Mouse (Mus musculus): ENCODE measurements around the gene Arnt2.

The Arnt2 gene

DNA sequence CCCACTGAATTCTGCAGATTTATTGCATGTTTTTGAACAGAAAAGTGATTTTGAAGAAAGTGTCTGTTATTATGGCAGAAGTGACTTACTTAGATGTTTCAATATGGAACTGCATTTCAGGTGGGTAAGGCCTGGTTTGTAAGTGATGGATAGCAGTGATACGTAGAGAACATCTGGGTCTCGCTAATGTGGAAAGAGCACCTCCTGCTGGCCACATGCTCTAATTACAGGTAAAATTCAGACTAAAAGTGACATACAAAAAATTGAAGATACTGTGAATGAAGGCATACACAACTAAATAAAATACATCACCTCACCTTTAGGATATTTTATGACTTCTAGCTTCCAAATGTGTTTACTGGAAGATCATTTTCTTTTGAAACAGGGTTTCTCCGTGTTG is 66.8 kb downstream of the Arnt2 start:
- DNase-seq (ENCODE audit: low spot score in 2 of 2): no peak

DNA sequence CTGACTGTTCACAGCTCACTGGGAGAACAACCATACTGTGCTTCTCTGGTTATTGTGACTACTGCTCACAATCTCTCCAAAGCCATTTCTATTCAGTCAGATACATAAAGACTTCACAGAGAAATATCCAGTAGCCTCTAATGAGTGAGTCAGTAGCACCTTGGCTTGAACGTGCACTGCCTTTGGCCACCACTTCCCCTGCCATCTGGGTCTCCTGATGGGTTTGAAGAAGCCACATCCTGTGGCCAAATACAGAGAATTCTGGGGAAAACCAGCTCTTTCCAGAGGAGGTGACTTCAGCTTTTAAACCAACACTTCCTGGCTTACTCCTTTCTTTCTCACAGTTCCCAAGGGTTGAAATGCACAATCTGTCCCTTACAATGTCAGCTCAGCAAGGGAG is 69.0 kb downstream of the Arnt2 start:
- no peak for DNase-seq (ENCODE audit: low spot score in 2 of 2)

DNA sequence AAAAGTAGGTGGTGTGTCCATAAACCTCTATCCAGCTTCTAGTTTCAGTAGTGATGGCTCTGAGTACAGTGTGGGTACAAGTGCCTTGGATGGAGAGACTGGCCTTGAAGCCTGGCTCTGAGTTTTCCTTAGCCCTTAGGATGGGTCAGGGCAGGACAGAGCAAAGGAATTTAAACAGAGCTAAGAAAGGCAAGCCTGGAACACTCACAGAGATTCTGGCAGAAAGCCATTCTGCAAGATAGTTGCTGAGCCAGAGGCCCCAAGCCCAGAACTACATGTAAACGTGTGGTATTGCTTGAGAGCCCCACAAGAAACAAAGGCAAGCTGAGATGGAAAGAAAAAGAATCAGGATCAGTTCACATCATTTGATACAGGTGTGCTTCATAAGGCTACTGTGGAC is 70.8 kb downstream of the Arnt2 start:
- DNase-seq (ENCODE audit: low spot score in 2 of 2): no peak

DNA sequence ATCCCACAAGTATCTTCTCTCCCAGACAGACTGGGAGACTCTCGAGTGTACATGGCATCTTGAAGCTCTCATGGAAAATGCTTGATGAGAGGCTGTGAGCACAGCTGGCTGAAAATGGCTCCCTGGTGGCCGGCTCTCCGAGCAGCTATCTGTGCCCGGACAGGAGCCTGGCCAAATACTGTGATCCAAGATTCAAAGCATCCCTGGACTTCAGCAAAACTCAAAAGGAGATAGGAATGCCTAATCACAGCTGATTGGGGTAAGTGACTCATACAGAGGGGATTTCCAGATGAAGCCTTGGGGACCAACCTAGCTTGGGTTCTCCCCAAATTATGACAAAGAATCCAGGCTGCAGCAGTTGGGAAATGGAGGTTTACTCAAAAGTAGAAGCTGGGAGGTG is 72.2 kb downstream of the Arnt2 start:
- DNase-seq (ENCODE audit: low spot score in 2 of 2): no peak

DNA sequence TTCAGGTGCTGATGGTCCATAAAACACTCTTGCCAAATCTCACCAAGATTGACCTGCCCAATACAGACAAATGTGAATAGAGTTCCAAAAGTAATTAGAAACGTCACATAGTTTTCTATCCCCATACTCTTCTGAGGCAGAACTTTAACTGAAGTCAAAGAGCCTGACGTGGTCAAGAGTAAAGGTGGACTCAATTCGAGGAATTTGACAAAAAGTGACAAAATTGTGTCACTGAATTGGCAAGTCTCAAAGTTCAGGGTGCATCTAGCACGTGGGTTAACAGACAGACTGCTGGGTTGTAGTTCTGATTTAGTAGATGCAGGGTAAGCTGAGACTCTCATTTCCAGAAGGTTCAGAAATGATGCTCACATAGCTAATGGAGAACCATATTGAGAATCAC is 73.1 kb downstream of the Arnt2 start:
- DNase-seq (ENCODE audit: low spot score in 2 of 2): no peak

DNA sequence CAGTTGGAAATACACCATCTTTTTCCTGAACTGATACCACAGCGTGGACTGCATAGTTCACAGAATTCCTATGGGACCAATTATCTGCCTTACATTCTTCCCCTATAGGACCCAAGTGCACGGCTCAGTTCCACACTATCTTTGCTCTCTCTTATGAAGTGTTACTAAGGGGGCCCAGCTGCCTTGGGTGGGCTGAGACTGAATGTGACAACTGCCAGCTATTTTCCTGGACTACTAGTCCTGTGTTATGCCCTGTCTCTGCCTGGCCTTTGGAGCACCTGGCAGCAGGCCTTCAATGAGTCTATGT is 73.4 kb downstream of the Arnt2 start:
- DNase-seq (ENCODE audit: low spot score in 2 of 2): no peak

DNA sequence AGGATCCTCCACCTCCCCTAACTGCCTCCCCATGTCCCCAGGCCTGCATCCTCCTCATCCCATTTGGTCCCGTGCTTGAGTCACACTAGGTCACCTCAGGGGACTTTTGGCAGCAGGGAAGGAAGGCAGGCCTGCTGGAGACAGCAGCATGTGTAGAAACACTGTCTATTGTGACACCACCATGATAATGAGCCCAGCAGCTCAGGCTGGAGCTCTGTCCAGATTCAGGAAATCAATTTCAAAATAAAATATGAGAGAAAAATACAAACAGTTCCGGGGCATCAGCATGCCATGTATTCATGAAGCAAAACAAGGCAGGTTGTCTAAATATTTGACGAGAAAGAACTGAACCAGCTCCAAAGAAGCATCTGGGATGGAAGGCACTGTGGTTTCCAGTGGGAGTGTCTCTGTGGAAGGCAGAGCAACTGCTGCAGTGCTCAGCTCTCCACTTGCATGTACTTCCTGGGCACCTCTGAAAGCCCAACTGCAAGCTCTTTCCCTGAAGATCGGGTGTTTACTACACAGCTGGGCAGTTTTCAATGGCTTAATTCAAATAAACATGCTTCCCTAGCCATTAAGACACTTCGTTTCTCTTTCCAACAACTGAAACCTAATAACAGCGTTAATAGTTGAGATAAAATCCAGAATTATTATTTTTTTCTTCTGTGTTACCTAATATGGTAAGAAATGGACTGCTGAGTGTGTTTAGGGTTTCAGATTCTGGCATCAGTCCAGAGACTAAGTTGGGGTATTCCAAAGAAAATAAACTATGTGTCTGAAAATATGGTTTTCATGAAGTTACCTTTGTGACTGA is 74.0 kb downstream of the Arnt2 start:
- DNase-seq (ENCODE audit: low spot score in 2 of 2): no peak

DNA sequence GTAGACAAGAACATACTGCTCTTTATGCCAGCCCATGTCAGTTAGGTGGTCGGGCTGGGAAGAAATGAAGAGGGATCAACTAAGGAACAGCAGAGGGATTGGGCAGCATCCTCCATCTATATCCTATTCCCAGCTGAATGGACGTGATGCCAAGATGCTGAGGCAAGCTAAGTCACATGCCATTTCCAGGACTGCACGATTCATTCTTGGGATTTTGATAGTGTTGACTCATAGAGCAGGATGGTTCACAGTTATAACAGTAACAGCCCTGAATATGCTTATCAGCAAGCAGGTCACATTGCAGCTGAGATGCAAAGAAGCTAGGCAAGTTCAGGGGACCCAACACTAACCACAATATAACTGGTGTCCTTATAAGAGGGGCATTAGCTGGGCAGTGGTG is 76.0 kb downstream of the Arnt2 start:
- DNase-seq (ENCODE audit: low spot score in 2 of 2): no peak

DNA sequence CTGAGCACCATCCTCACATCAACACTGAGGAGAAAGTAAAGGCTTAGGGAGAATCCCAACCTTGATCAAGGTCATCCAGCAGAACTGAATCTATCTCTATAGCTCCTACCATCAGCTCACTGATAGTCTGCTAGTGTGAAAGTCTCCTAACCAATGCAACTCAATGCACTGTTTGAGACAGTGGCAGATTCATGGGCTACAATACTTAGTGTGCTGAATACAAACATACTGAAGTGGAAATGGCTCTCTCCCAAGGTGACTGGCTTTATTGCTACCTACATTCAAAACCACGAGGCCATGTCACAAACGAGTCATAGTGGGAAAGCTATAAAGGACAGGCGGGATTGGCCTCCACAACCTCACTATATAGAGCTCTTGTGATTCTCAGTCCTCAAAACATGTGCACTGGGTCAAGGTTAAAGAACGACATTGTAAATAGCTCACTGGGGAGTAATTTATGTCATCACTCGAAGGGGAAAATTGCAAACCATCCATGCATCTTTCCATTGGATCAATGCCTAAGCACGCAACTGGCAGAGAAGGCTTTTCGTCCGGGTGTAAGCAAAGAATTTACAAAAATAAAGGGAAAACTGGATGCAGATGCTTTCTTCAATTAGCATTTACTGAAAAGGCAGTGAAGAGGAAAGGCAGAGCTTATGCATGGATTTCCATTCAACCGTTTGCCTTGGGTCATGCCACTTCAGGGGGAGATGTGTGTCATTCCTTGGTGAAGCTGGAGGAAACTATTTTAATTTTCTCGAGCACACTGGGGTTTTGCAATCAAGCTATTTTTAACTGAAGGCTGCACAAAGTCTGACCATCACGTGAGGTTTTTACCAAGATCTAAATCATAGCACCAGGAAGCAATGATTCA is 77.4 kb downstream of the Arnt2 start:
- DNase-seq (ENCODE audit: low spot score in 2 of 2): no peak

DNA sequence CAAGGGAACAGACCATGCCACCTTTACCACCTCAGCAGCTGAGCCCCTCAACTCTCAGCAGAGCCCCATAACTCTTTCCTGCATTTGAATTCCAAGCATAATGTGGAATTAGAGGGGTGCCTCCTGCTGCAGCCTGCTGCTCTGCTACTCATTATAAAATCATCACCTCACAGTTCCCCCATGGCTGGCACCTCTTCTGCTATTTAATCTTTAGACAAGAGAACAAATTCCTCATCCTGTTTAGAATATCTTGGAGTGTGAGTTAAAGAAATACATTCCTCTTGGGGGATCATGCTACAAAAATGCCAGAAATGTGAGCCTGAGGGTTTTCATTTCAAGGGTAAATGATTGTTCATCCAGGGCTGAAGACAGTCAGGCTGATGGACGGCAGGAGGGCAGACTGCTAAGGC is 80.8 kb downstream of the Arnt2 start:
- no peak for DNase-seq (ENCODE audit: low spot score in 2 of 2)

DNA sequence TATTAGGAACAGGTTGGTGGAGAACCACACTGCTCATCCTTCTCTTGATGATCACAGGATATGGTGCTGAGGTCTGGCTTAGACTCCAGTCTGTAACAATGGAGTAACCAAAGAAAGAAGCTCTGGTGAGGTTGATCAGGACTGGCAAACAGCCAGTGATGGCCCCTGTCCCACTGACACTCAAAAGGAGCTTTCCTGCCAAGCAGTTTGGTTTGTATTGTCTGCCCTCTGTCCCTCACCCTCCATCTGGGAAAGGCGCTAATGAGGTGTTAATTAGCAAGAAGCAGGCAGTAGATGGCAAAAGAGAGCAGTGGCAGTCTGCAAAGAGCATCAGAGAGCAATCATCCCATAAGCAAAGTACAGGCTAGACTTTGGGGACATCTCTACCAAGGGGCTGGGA is 81.2 kb downstream of the Arnt2 start:
- no peak for DNase-seq (ENCODE audit: low spot score in 2 of 2)

DNA sequence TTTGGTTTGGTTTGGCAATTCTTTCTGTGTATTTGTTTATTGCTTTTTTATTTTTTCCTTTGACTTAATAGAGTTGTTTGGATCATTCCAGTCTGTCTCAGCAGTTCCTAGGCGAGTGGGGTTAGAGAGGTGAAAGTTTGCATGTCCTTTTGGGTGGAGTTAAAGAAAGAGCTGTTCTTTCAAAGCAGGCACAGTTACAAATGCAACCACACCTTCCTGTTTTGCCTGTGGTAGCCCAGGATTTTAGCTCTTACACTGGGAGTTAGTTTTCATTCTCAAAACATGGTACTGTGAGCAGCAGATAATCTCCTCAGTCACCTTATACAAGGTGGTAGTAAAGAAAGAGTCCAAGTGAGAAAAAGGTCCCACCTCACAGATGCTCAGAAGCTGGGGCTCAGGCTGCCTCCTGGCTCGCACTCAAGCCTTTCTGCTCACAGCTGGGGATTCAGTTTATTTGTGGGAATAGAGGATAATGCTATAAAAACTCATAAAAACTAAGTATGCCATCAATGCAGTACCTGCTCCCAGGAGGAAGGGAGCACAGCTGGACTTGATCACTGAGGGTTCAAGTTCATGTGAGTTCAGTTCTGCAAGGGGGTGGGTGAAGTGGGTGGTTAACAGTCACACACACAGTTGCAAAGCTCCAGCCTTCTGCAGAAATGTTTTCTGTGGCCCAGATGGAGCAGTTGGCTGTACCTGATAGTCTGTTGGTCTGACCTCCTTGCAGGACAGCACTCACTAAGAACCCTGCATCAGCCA is 84.2 kb downstream of the Arnt2 start:
- no peak for DNase-seq (ENCODE audit: low spot score in 2 of 2)

DNA sequence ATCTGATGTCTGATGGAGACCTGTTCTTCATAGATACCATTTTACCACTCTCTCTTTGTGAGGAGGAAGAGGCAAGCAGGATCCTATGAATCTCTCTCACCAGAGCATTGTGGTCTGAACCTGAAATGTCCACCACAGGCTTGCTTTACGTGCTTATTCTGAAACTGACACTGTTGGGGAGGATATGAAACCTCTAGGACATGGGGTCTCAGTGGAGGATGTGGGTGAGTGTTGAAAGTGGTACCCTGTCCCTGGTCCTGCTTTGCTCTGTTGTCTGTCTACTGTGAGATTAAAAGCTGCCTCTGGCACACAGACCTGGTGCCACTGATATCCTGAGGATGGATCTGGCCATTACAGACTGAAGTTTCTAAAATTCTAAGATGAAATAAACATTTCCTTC is 88.4 kb downstream of the Arnt2 start:
- DNase-seq (ENCODE audit: low spot score in 2 of 2): no peak

DNA sequence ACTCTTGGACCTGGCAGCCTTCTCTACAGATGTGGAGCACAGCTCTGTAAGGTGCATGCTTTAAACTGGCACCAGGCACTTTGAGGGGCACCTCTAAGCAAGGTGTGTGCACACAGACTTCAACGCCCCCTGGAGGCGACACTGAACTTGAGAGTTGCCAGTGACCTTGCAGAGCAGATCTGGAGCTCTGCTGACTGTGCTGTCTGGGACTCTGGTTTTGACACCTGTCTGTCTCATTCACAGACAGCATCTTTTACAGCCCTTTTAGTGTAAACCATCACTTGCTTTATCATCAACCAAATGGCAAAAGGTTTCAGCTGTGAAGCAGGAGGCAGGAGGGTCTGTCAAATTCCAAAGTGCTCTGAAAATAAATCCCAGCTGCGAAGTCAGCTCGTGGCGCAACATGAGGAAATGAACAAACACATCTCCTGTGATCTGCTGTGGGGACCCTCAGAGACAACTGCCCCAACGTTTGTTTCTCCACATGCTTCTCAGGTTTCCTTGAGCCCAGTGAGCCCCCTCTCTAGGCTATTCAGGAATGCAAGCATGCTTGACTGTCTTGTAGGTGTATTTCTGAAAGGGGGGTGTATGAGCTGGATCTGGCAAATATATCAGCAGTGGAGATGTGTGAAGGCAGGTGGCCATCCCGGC is 94.5 kb downstream of the Arnt2 start:
- no peak for DNase-seq (ENCODE audit: low spot score in 2 of 2)

DNA sequence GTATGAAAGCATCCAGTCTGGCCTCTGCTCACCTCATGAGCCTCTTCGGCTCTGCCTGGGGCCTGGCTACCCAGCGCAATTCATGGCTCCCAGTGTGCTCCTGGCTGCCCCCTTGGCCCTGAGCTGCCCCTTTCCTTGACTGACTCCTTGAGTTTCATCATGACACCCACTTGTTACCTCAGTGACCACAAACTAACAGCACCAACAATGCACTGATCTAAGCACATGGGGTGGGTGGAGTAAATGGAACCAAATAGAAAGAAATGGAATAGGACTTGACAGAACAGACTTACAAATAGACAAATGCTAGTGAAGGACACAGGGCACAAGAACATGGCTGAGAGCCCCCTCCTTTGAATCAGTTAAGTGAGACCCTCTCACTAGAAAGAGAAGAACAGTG is 95.2 kb downstream of the Arnt2 start:
- no peak for DNase-seq (ENCODE audit: low spot score in 2 of 2)

DNA sequence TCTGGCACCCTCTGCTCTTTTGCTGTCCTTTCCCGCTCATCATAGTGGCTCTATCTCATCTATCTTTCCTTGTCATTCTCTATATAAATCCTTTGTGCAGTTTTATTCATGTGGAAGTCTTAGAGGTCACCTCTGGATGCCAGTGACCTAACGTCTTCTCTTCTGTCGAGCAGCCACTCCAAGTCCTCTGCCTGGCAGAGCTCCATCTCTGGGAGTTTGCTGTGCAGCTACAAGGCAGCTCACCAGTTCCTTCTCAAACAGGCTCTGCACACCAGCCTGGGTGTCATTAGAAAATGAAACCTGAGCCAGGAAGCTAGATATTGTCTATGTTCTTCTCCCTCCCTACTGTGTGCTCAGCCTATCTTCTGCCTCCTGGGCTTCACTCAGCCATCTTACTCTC is 98.4 kb downstream of the Arnt2 start:
- DNase-seq (ENCODE audit: low spot score in 2 of 2): no peak

DNA sequence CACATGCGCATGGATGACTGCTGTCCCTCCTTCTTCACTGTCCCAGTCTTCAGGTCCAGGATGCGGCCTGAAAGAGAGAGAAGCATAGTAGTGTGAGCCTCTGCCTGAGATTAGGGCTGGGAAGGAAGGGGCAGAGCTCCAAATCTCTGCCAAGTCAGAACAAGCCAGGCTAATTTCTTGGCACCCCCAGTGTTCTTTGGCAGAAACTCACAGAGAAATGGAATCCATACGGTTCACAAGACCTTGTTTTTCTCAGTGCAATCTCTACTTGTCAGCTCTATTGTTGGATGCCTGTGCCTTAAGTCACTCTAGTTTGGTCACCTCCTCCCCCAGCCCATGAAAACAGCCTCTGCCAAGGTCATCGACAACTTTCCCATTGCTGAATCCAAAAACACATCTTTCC is 99.1 kb downstream of the Arnt2 start:
- no peak for DNase-seq (ENCODE audit: low spot score in 2 of 2)

DNA sequence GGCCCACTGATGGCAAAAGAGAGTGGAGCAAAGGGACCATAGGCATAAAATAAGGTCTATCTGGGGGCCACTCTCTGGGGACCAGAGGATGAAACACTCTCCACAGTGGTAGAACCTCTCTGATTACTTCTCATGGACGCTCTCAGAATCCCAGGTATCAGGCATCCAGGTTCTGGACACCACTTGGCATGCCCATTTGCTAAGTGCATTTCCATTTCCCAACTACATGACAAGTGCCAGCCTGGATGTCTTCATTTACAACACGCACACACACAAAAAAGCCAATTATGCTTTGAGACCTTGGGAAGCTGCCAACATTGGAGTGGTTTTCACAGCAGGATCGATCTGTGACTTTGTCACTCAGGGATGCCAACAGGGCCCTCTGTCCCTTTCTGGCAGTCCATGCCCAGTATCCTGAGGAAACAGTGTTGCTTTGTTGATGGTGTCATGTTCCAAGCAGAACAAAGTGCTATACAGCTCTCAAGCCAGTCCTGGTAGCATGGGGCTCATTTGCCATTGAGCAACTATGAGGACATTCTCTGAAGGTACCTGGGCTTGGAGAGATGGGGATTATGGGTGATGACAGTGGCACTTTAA is 102.5 kb downstream of the Arnt2 start:
- no peak for DNase-seq (ENCODE audit: low spot score in 2 of 2)

DNA sequence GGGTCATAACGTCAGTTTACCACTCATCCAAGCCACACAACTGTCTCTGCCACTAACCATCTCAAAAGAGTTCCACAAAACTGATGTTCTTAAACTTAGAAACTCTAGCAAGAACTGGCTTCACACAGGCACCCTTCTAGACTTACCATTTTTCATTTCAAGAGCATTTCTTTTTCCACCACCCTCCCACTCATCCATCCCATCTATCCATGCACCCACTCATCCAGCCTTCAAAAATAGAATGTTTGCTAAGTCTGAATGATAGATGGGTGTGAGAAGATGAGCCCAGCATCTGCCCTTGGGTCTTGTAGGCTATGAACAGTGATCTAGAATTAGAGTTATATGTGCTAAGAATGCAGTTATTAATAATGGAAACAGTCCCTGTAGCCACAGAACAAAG is 109.7 kb downstream of the Arnt2 start:
- peak in 1 of 2 experiments; percentile 37 for DNase-seq (ENCODE audit: low spot score in 2 of 2)

DNA sequence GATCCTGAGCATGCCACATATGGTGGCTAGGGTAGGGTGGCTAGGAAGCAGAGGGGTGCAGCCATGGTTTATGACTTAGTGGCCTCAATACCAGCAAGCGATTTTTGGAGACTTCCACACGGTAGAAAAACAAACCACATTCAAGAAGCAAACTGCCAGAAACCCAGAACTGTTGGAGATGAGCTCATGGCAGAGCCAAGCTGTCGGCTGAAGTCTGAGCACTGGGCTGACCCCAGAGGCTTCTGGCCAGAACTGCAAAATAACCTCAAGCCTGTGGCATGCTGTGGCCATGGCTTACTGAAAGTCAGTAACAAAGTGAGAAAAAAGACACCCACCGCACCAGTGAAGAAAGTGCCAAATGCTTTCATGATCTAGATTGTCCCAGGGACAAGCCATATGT is 110.4 kb downstream of the Arnt2 start:
- no peak for DNase-seq (ENCODE audit: low spot score in 2 of 2)

DNA sequence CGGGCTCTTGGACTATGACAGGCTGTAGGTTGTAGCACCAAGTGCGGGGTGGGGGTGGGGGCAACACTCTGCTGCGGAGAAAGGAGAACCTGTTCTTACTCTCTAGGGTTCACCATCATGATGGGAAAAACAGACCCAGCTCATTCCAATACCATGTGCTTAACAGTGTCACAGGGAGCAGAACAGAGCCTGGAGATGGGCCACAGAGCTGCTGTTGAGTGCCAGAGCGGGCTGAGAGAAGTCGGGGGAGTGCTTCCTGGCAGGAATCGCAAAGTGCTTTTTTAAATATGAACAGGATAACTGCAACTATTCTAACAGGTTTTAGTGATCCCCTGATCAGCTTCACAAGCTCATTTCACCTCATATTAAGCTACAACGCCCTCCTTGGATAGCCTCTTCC is 116.9 kb downstream of the Arnt2 start:
- no peak for DNase-seq (ENCODE audit: low spot score in 2 of 2)

DNA sequence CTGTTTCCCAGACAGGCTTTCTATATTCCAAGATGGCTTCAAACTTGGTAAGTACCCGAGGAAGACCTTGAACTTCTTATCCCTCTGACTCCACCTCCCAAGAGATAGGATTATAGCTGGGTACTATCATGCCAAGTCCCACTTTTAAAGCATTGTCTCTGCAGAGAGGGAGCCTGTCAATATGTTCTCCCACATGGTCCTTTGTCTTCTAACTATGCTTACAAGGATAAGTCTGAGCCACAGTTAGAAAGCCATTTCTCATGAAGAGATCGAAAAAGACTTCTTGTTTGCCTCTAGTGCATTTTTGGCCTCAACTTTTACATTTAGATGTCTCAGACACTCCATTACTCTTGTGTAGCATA is 122.8 kb downstream of the Arnt2 start:
- DNase-seq (ENCODE audit: low spot score in 2 of 2): no peak

Measured in right cerebral cortex, postnatal 36 days (tissue).